Mouse (Mus musculus) neural tube, embryonic 13.5 days (tissue): Measurements from ENCODE around the gene Cxcl15. TPM values are rescaled to one million over a fixed set of nuclear protein-coding genes. Genes with fewer than 3 reads are reported as not detected.
A peak's percentile ranks its signal among the peaks of the same experiment; 100 is the strongest.

ENCODE experiments used
- ATAC-seq: fragments of 200-750 bp; cut with Nextera tagmentation; 2 replicates; pipeline ENCODE4 v1.8.0; 2017; ENCODE audit warnings: low read depth, mild to moderate bottlenecking, moderate TSS enrichment, moderate library complexity
- H3K27ac ChIP-seq: fragments of 300-500 bp; sonication (generic); replicated peaks from 2 replicates; pipeline ENCODE4 v1.5.1; 2015; ENCODE audit warnings: moderate library complexity, mild to moderate bottlenecking, inconsistent platforms
- H3K27me3 ChIP-seq: fragments of 300-500 bp; sonication (generic); 2 replicates; pipeline ENCODE4 v1.6.1; 2015; ENCODE audit warnings: mild to moderate bottlenecking, inconsistent platforms
- H3K36me3 ChIP-seq: fragments of 300-500 bp; sonication (generic); 2 replicates; pipeline ENCODE4 v1.6.1; 2015; ENCODE audit warnings: mild to moderate bottlenecking, inconsistent platforms
- H3K4me1 ChIP-seq: fragments of 300-500 bp; sonication (generic); replicated peaks from 2 replicates; pipeline ENCODE4 v1.6.1; 2015; ENCODE audit warnings: inconsistent platforms
- H3K4me2 ChIP-seq: fragments of 300-500 bp; sonication (generic); 2 replicates; pipeline ENCODE4 v1.6.1; 2015; ENCODE audit warnings: inconsistent platforms, mild to moderate bottlenecking, moderate library complexity
- H3K4me3 ChIP-seq: fragments of 300-500 bp; sonication (generic); 2 replicates; pipeline ENCODE4 v1.5.1; 2015; ENCODE audit warnings: mild to moderate bottlenecking, inconsistent platforms
- H3K9ac ChIP-seq: fragments of 300-500 bp; sonication (generic); 2 replicates; pipeline ENCODE4 v1.6.1; 2015; ENCODE audit warnings: moderate library complexity, mild to moderate bottlenecking, inconsistent platforms
- H3K9me3 ChIP-seq: fragments of 300-500 bp; sonication (generic); 2 replicates; pipeline ENCODE4 v1.6.1; 2016; ENCODE audit warnings: inconsistent platforms
- WGBS: fragments of 180-500 bp; shearing (Covaris S2); methylation state at CpG from one replicate; pipeline ENCODE4 v1.1.7; 2015; 5-methylcytosine and 5-hydroxymethylcytosine counted together
- polyA plus RNA-seq: library from polyadenylated mRNA; unstranded; fragments of >200 nt; fragmentation: Nextera tagmentation; extraction: Ambion mirVana; gene quantifications from 2 replicates; pipeline ENCODE4 v1.2.1, GENCODE M21; 2015

Cxcl15 gene
- not detected in 2 replicates for polyA plus RNA-seq

GRCm38 (mm10) chr5:90794195-90794625 lies at the start of gene Cxcl15:
TSS of gene Cxcl15 (plus strand) at chr5:90794534.
- ATAC-seq = no peak
- Histone ChIP-seq H3K9ac (no peak within 1 kb of the TSS), H3K4me3 (no peak within 1 kb of the TSS), H3K27me3 (no peaks in the 10 kb centered on the region), H3K4me1 (no peaks in the 10 kb centered on the region), H3K4me2 (no peak within 1 kb of the TSS), H3K27ac (no peak within 1 kb of the TSS), H3K36me3 (no peaks in the 10 kb centered on the region), H3K9me3 (no peaks in the 10 kb centered on the region)
- 76% methylated on average over 5 of the region's 5 CpGs for WGBS

DNA sequence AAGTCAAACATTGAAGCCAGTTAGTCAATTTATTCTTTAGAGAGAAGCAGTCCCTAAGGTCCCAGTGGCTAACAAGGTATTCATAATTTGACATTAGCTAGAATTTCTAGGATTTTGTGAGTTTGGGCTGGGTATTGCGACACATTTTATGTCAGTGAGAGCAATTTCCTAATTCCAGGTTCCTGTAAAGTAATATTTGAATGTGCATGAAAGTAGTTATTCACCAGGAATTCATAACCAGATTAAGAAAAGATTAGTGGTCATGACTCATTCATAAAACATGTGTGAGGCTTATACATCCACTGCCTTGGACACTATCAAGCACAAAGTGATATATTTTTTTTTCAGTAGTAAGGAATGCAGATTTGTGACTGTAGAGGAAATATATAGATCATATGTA lies 40.4 kb upstream of the Cxcl15 start:
- whole genome bisulfite sequencing = 95% methylated on average over 1 of the region's 1 CpGs

GRCm38 (mm10) chr5:90758020-90758605 lies 36.2 kb upstream of the Cxcl15 start:
- no peak overlapping the region for H3K4me2 ChIP-seq
- whole genome bisulfite sequencing = 54% methylated on average over 5 of the region's 5 CpGs

More for the DNA sequence above, 40.4 kb upstream of the Cxcl15 start:
- no peak overlapping the region for H3K4me3 ChIP-seq
- ATAC-seq = no peak
- H3K9ac ChIP-seq = no peak overlapping the region
- H3K4me2 ChIP-seq = no peak overlapping the region
- no peak overlapping the region for H3K27ac ChIP-seq
- peaks cover 3% of the 10 kb centered on the region for H3K4me1 ChIP-seq
- H3K9me3 ChIP-seq = no peaks in the 10 kb centered on the region
- peaks cover 11% of the 10 kb centered on the region for H3K27me3 ChIP-seq
- no peaks in the 10 kb centered on the region for H3K36me3 ChIP-seq

GRCm38 (mm10) chr5:90759077-90760065 lies 35.0 kb upstream of the Cxcl15 start, which contains the start of gene Cxcl5:
TSS of gene Cxcl5 (plus strand) at chr5:90759360.
- Histone ChIP-seq H3K9me3 (no peaks in the 10 kb centered on the region), H3K4me1 (peaks cover 13% of the 10 kb centered on the region), H3K4me3 (peak within 1 kb of the TSS; percentile 48), H3K36me3 (no peaks in the 10 kb centered on the region), H3K9ac (peak within 1 kb of the TSS; percentile 74), H3K27me3 (peaks cover 25% of the 10 kb centered on the region), H3K27ac (no peak within 1 kb of the TSS), H3K4me2 (peak within 1 kb of the TSS; percentile 80)
- peak; percentile 74 for ATAC-seq
- 5% methylated on average over 32 of the region's 32 CpGs for WGBS

More at GRCm38 (mm10) chr5:90758020-90758605, 36.2 kb upstream of the Cxcl15 start:
- H3K4me1 ChIP-seq = peaks cover 13% of the 10 kb centered on the region
- H3K36me3 ChIP-seq = no peaks in the 10 kb centered on the region
- no peak overlapping the region for H3K4me3 ChIP-seq
- no peak overlapping the region for H3K27ac ChIP-seq
- H3K27me3 ChIP-seq = peaks cover 25% of the 10 kb centered on the region
- ATAC-seq = no peak
- H3K9me3 ChIP-seq = no peaks in the 10 kb centered on the region
- H3K9ac ChIP-seq = no peak overlapping the region

DNA sequence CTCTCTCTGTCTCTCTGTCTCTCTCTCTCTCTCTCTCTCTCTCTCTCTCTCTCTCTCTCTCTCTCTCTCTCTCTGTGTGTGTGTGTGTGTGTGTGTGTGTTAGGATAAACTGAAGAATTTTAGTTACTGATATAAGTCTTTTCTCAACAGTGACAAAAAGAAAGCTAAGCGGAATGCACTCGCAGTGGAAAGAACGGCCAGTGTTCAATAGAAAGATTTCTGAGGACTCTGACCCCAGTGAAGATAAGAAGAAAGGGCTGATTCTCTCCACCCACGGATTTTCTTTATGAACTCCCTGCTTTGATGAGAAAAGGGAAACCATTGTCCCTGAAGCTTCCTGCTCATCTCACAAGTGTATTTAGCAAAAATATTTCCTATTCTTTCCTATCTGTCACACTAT lies 34.0 kb upstream of the Cxcl15 start:
- H3K27ac ChIP-seq = no peak overlapping the region
- H3K36me3 ChIP-seq = no peaks in the 10 kb centered on the region
- H3K9ac ChIP-seq = no peak overlapping the region
- peaks cover 13% of the 10 kb centered on the region for H3K4me1 ChIP-seq
- WGBS = 45% methylated on average over 4 of the region's 4 CpGs
- no peak overlapping the region for H3K4me2 ChIP-seq
- no peak overlapping the region for H3K4me3 ChIP-seq
- H3K27me3 ChIP-seq = peaks cover 25% of the 10 kb centered on the region
- no peaks in the 10 kb centered on the region for H3K9me3 ChIP-seq
- ATAC-seq = no peak

DNA sequence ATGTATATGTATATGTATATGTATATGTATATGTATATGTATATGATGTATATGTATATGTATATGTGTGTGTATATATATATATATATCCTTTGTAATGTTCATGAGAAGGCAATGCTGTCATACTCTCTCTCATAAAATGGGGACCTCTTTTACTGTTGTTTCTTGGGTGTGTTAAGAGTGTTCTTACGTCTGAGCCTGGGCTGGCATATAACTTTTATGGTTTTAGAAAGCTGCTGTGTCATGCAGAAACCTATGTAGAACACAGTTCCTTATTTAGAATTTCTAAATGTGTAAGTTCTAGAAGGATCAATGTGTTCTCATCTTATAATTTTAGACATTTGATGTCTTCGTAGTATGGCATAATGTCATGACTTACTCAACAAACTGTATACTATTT lies 33.5 kb upstream of the Cxcl15 start:
- H3K4me2 ChIP-seq = no peak overlapping the region
- no peak overlapping the region for H3K9ac ChIP-seq
- H3K4me1 ChIP-seq = peaks cover 13% of the 10 kb centered on the region
- peaks cover 25% of the 10 kb centered on the region for H3K27me3 ChIP-seq
- no peak overlapping the region for H3K27ac ChIP-seq
- H3K36me3 ChIP-seq = no peaks in the 10 kb centered on the region
- H3K4me3 ChIP-seq = no peak overlapping the region
- ATAC-seq = no peak
- 91% methylated on average over 2 of the region's 2 CpGs for WGBS
- H3K9me3 ChIP-seq = no peaks in the 10 kb centered on the region

DNA sequence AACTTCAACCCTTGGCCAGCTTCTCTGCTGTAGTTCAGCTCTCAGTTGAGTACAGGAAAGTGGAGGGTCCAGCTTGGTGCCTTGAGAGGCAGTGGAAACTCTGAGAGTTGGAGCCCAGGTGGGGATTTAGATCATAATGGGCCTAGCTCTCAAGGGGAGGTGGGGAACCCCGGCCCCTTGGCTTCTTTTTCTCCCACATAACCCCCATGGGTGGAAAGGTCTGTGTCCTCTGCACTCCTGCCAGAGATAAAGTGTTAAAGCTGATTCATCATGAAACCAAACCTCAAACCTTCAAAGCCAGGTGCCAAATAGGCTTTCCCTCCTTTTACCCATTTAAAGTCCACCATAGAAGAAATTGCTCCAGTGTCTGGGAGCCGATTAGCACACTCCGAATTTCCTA lies 32.5 kb upstream of the Cxcl15 start:
- ATAC-seq = no peak
- Histone ChIP-seq H3K4me2 (no peak overlapping the region), H3K4me3 (no peak overlapping the region), H3K9ac (no peak overlapping the region), H3K27me3 (peaks cover 25% of the 10 kb centered on the region), H3K27ac (no peak overlapping the region), H3K4me1 (peaks cover 13% of the 10 kb centered on the region), H3K9me3 (no peaks in the 10 kb centered on the region), H3K36me3 (no peaks in the 10 kb centered on the region)
- 84% methylated on average over 3 of the region's 3 CpGs for WGBS

DNA sequence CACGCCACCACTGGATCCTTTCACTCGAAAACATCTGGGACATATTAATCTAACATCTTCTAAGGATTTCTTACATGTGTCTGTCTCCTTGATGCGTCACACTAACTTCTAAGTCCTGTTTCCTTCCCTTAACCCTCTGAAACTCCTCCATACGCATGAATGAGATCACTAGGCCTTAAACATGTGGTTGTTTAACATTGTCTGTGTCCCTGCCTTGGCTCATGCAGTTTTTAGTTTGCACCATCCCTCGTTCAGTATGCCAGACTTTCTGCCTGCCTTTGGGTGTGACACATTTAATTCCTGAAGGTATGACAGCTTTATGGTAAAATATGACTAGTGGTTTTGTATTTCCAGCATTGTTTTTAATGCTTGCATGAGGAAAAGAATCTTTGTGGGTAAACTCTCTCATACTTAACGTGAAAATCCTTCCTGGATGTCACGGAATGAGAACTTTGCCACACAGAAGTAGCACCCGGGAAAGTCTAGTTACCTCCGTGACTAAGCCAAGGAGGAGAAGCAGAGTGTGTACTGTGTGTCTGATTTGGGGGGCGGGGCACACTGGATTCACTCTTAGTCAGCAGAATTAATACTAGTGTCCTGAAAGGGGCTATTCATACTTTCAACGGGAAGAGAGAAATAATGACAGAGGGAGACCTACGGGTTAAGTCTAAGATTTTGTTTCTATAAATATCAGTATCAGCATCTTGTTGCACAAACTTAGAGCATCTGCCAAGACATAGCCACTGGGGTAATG lies 30.2 kb upstream of the Cxcl15 start:
- H3K4me1 ChIP-seq = peaks cover 8% of the 10 kb centered on the region
- H3K9ac ChIP-seq = no peak overlapping the region
- no peaks in the 10 kb centered on the region for H3K9me3 ChIP-seq
- no peaks in the 10 kb centered on the region for H3K36me3 ChIP-seq
- no peak overlapping the region for H3K4me2 ChIP-seq
- WGBS = 76% methylated on average over 12 of the region's 12 CpGs
- ATAC-seq = no peak
- H3K27ac ChIP-seq = no peak overlapping the region
- H3K4me3 ChIP-seq = no peak overlapping the region
- peaks cover 13% of the 10 kb centered on the region for H3K27me3 ChIP-seq

GRCm38 (mm10) chr5:90765821-90766606 lies 28.3 kb upstream of the Cxcl15 start:
- ATAC-seq = no peak
- no peaks in the 10 kb centered on the region for H3K27me3 ChIP-seq
- no peak overlapping the region for H3K9ac ChIP-seq
- H3K4me3 ChIP-seq = no peak overlapping the region
- H3K4me2 ChIP-seq = no peak overlapping the region
- no peaks in the 10 kb centered on the region for H3K9me3 ChIP-seq
- H3K4me1 ChIP-seq = no peaks in the 10 kb centered on the region
- H3K36me3 ChIP-seq = no peaks in the 10 kb centered on the region
- WGBS = 78% methylated on average over 8 of the region's 8 CpGs
- H3K27ac ChIP-seq = no peak overlapping the region

GRCm38 (mm10) chr5:90768218-90768617 lies 26.1 kb upstream of the Cxcl15 start, which contains the start of gene Ppbp:
TSS of gene Ppbp (plus strand) at chr5:90768518.
- Histone ChIP-seq H3K27ac (no peak within 1 kb of the TSS), H3K4me3 (no peak within 1 kb of the TSS), H3K36me3 (no peaks in the 10 kb centered on the region), H3K9ac (no peak within 1 kb of the TSS), H3K4me1 (no peaks in the 10 kb centered on the region), H3K9me3 (no peaks in the 10 kb centered on the region), H3K4me2 (no peak within 1 kb of the TSS), H3K27me3 (no peaks in the 10 kb centered on the region)
- no peak for ATAC-seq
- WGBS = 68% methylated on average over 3 of the region's 3 CpGs

DNA sequence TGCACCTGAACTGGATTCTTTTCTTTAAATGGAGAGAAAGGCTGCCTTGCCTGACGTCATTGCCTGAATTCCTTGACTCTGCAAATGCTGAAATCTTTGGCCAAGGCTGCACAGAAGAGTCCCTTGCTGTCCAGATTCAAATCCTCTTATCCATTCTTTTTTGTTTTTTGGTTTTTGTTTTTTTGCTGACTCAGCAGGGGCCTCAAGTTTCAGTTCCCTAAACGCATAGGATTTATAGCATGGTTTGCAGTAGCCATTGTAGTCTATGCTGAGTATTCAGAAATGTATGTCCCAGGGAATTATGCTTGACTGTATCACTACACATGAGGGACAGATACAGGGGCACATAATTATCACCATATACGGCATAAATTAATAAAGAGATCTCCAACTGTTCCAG lies 23.0 kb upstream of the Cxcl15 start:
- no peaks in the 10 kb centered on the region for H3K9me3 ChIP-seq
- H3K27me3 ChIP-seq = no peaks in the 10 kb centered on the region
- H3K36me3 ChIP-seq = no peaks in the 10 kb centered on the region
- WGBS = 77% methylated on average over 3 of the region's 3 CpGs
- H3K9ac ChIP-seq = no peak overlapping the region
- no peaks in the 10 kb centered on the region for H3K4me1 ChIP-seq
- no peak overlapping the region for H3K4me3 ChIP-seq
- no peak for ATAC-seq
- no peak overlapping the region for H3K4me2 ChIP-seq
- H3K27ac ChIP-seq = no peak overlapping the region
